Mouse (Mus musculus): ENCODE measurements around the gene Gemin4.

DNA sequence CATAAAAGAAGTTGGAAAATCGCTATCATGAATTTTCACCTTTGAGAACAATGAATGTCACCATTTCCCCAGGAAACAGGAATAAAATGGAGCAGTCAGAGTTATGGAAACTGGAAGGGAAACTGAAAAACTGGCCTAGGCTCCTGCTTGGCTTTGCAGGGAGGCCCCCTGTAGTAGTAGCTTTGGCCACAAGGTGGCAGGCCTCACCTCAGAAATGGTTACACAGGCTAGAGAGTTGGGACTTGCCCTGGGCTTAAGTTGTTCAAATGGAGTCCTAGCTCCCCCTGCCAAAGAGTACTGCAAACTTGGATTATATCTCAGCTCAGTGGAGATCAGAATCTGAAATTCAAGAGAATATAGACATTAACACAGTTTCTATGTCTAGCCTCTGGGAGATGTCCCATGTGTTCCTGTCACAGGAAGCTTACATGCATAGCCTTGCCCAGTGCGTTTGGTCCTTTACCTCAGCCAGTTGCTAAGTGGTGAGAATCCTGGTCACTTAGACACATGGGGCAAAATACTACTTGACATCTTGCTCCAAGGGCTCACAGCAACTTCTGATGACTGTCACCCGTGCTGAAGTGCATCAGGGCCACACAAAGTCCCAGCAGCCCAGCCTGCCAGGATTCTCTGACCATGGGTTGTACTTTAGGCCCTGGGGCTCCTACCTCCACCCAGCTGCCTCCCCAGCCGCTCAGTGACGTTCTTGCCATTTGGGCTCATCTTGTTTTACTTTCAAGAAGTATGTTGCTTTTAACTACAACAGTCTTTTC is 35.9 kb upstream of the Gemin4 start:
- TF ChIP-seq GATA1 (IDR thresholded peaks at IDR 0.05; ENCODE audit: borderline replicate concordance, low read length): no peak
- no peak for TF ChIP-seq FLI1 (IDR thresholded peaks at IDR 0.05; ENCODE audit: low read length)
